Mouse (Mus musculus) liver (tissue): ENCODE measurements around the gene Prdm15.

Experiments used
- DNase-seq: peaks from one replicate; pipeline ENCODE4 v3.0.0-alpha.2; 2020; ENCODE audit warnings: mixed read lengths

The Prdm15 gene

DNA sequence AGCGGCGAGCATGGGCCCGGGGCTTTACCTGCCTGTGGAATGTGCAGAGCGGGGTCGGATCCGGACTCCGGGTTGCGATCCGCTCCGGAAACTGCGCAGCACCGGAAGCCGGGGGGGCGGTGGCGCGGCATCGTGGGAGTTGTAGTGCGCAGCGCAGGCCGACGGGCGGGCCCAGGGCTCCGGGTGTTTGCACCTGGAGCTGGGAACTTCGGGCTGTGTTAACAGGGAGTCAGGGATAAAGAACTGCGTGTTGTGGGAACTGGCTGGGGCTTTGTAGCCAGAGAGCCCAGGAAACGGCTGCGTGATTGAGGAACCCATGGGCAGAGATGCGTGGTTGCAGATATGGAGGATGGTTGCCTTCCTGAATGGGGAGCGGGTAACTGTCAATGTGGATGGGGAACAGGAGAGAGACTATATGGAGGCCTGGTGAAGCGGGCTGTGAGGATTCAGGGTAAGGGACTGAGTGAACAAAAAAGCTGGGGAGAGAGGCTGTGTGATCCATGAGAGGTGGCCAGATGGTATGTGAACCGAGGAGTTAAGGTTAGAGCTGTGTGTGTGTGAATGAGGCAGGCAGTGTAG is at the start of gene Prdm15:
Gene Prdm15 (minus strand): TSS at position 110 of the 579 bp plus-strand sequence.
- DNase-seq, result peak; percentile 87

DNA sequence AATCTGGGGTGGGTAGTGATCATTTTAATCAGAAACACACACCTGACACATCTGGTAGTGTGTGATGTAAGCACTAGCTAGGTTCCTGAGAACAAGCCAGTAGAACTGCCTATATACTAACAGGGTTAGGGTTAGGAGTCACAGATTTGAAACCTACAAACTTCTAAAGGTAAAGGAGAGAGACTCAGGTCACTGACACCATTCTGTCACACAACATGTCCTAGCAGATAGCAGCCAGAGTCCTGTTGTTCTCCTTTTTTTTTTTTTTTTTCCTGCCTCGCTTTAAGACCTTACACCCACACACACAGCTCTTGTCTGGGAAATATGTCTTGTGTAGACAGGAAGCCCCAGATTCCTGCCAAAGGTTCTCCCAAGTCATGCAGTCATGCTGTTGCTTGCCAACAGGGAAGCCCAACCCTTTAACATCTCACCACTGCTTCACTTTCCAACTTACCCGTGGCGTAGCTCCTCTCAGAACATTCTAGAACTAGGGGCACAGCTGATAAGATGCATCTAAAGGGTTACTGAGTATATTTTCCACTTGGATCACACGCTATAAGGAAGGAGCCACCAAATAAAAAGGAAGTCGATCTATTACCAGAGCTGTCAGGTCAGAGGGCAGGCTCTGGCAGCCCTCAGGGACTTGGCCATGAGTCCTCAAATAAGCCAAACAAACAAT is 45.8 kb upstream of the Prdm15 start:
- DNase-seq, result no peak

DNA sequence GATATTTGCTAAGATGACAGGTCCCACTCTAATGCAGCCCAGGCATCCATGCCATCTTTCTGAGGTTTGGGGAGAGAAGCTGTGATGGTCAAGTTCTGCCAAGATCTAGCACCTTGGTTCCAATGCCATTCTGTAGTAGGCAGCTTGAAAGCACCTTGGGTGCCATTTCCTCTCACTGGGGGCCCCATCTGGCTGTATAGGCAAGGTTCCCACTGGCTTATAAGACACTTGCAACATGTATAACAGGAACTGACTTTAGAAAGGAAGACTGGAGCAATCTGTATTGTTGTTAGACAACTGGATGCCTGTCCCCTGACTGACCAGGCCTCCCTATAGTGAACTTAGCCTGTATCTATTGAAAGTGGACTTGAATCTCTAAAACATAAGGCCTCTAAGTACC is 36.1 kb upstream of the Prdm15 start:
- no peak for DNase-seq

DNA sequence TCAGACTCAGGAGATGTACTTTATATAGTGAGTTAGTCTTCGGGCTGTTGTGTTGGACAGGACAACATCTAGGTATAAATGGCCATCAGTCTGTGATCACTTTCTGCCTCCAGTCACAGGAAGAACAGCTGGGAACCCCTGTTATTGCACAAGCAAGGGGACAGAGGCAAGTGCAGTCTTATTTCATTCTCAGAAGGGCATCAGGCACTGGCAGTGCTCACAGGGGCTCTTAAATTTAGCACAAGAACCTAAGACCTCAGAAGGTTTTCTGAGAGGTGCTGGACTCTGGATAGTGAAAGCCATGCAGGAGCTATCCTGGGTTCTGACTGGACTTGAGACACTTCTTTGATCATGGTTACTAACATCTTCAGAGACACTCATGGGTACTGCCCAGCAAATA is 32.0 kb upstream of the Prdm15 start:
- DNase-seq, result no peak

DNA sequence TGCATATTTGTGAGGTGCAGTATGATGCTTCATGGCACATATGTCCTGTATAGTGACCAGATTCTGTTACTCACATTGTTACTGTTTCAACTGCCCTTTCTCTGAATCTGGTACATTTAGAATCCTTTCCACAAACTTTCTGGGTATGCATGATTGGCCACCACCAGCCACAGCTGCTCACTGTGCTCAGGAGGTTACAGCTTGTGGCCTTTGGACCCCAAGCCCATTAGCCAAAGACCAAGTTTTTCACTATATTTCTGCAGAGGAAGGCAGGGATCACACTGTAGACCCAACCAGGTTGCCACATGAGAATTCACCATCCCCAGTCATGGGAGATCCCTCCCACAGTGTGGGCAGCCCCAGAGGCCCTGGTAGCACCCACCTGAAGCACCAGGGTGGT is 31.2 kb upstream of the Prdm15 start:
- no peak for DNase-seq

DNA sequence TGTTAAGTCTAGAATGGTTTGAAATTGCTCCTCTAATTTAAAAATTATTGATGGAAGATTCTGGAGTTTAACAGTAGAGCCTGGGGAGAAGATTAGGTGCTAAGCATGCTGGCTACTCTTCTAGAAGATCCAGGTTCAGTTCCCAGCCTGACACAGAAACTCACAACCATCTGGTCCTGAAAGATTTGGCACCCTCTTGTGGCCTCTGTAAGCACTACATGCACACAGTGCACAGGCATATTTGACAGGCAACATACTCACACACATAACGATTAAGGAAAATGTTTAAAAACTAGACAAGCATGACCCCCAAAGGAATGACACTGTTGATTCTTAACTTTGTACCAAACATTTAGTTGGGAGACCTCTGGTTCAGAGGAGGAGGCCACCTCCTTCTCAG is 27.5 kb upstream of the Prdm15 start:
- peak; percentile 67 for DNase-seq

DNA sequence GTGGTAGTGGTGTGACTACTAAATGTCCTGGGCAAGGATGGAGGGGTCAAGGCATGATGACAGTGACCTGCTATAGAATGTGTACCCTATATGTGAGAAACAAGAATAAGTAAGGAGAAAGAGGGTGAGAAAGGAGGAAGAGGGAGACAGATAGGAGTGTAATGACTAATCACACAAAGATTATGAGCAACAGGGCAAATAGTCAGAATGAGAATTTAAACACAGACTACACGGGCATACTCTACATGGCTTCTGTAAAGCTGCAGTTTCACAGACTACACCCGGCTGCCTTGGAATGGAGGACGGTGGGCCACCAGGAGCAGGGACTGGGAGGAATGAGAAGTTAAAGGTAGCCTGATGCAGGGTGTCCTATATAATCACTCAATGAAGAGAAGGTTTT is 25.9 kb upstream of the Prdm15 start:
- no peak for DNase-seq

DNA sequence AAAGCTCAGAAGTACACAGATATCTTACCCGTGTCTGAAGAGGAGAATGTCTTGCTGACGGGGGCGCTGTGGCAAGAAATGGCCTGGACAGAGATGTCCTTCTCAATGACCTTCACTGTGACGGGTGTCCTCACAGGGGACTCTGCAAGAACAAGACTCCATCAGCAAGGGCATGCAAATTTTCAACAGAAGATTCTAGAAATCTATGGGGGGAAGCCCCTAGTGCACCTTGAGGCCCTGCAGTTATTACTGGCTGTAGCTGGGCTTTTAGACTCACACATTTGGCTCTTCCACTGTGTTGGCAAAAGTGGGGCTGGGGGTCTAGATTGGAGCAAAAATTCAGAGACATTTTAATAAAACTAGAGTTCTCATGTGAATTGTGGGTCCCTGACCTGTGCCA is 23.5 kb upstream of the Prdm15 start:
- DNase-seq, result no peak

DNA sequence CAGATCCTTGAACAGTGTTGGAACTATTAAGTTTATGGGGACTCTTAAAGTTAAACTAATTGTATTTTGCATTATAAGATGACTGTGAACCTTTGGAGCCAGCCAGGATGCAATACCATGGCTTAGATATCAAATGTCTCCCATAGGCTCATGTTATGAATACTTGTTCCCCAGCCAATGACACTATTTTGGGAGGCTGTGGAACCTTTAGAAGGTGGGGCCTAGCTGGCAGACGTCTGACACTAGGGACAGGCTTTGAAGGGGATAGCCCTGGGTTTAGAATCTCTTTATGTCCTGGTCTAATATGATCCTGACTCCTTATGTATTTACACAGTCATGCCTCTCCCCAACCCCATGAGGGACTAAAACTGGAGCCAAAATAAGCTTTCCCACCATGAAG is 22.7 kb upstream of the Prdm15 start:
- DNase-seq, result no peak

DNA sequence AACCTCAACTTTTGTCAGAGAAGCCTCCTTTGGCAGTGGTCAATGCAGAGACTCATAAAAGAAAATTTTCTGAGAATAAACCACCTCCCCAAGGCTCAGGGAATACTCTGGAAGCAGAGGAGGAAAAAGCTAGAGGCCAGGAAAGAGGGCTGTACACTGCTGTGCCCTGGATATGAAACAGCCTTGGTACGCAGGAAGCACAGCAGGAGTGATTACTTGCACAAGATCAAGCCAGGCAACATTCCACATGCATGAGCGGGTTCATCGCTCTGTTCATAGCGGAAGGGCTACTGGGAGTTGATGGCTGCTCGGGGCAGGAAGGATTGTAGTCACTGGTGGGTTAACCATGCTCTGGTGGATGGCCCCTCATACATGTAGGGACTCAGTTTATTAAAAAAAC is 21.0 kb upstream of the Prdm15 start:
- no peak for DNase-seq

DNA sequence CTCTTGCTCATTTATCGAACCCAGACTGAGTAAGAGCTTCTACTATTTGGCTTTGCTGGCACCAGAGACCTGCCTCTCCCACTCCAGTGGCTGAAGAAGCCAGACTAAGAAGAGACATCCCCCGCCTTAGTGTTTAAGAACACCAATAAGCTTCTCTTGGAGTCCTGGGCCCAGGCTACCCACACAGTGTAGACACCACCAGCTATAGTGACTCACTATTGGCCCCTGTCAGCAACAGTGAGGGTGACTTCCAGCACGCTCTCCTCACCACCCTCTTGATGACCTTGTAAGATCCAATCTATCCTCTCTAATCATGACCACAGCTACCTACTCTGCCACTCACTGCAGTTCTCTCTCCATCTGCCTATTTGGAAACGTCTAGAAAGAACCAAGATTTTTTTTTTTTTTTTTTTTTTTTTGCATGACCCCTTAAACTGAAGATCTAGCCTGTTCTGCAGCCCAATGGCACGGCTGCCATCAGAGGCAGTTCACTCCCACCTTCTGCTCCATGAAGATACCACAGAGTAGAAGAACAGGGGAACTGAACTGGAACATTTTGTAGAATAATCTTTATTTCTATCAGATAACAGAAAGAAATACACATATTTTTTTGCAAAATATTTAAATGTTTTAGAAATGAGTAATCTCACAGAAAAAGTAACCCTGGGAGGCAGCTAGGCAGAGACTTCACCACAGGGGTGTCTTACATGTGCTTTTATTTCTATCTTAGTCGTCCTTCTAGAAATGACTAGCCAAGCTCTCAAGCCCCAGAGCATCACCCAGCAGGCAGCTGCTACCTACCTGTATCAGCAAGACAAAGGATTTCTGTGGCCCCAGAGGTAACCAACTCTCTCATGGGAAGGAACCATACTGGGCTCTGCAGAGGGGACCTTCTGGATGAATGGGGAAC is 17.8 kb upstream of the Prdm15 start:
- DNase-seq, result no peak

DNA sequence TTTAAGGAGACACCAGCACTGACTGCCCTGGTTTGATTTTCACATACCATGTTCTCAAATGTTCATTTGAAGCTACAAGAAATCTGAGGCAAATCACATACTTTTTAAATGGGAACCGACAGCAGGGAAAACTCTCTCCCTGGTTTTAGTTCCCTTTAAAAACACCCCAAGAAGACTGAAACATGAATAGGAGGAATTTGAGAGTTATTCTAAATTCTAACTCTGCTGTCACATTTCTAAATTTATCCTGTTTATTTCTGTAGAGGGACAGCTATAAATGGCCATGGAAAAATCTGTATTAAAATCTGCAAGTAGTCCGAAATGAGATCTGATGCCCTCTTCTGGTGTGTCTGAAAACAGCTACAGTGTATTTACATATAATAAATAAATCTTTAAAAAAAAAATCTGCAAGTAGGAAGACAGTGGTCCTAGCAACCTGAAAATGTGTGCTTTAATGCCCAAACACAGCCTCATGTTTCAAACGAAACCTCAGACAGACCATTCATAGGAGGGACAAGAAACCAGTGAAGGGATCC is 12.3 kb upstream of the Prdm15 start:
- no peak for DNase-seq

DNA sequence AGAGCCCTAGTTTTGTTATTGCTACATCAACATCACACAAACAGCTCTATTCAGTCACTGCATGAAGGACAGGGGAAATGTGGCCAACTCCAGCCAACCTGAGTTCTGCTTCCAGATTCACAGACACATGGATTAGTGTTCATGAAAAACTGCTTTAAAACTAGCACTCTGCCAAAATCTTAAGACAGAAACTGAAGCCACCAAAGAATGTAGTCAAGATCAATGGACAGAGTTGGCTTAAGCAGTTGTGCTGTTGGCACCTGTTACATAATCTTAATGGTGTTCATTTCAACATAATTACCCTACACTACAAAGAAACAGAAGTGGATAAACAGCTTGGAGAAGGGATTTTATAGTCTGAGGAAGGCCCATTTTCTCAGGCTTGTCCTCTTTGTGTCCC is 4.4 kb upstream of the Prdm15 start:
- DNase-seq, result no peak

DNA sequence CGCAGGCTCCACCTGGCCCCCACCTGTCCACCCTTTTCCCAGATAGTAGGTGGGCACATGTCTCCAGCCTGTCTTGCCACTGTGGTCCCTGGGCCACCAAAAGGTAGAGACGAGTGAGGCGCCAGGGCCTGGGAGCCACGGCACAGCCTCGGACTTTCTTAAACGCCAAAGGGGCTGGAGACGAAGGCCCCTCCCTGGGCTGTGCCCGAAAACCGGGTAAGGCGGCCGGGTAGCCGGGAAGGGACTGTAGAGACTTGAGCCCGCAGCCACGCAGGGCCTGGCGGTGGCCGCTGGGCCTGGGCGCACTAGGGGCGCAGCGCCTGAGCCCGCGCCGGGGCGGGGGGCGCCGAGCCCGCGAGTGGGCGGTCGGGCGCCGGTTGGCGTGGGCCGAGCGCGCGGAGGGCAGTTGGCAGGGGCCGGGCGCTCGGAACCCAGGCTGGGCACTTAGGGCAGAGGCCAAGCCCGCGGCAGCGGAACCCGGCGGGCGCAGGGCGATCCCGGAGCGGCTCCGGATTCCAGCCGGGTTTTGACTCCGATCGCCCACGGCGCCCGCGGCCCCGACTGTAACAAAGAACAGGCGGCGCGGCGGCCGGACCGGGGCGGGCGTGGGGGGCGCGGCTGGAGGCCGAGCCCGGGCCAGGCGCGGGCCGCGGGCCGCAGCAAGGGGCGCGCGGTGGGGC is 449 bp downstream of the Prdm15 start:
- peak; percentile 84 for DNase-seq

DNA sequence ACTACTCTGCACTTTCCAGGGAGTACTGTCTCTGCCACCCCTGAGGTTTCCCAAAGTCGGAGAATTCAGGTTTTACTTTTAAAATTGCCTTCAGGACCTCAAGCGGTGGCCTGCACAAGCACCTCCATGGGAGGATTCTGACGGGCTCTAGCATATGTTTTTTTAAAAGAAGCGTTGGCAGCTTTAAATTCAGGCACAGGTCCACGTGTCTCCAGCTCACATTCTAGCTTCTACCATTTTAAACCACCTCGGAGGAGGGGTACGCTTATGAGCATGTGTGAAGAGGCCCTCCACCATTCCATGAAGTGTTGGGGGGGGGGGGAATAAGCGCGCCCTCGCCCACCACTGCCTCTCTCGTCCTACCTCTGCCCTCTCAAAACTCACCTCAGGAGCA is 986 bp downstream of the Prdm15 start:
- no peak for DNase-seq

DNA sequence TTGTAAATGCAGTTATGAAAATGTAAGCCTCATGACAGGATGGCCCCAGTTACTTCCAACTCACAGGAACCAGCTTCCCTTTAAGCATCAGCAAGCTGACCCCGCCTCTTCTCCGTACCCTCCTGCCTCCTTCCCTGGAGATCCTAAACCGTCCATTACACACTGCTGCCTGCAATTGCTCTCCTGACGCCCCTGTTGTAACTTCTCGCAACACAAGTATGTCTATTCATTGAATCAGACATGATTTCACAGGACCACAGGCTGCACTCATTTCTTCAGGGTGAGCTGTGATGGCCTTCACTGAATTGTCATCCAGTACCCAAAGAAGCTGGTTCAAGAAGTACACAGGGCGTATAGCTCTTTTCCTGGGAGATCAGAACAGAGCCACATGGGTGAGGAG is 2.8 kb downstream of the Prdm15 start:
- no peak for DNase-seq

DNA sequence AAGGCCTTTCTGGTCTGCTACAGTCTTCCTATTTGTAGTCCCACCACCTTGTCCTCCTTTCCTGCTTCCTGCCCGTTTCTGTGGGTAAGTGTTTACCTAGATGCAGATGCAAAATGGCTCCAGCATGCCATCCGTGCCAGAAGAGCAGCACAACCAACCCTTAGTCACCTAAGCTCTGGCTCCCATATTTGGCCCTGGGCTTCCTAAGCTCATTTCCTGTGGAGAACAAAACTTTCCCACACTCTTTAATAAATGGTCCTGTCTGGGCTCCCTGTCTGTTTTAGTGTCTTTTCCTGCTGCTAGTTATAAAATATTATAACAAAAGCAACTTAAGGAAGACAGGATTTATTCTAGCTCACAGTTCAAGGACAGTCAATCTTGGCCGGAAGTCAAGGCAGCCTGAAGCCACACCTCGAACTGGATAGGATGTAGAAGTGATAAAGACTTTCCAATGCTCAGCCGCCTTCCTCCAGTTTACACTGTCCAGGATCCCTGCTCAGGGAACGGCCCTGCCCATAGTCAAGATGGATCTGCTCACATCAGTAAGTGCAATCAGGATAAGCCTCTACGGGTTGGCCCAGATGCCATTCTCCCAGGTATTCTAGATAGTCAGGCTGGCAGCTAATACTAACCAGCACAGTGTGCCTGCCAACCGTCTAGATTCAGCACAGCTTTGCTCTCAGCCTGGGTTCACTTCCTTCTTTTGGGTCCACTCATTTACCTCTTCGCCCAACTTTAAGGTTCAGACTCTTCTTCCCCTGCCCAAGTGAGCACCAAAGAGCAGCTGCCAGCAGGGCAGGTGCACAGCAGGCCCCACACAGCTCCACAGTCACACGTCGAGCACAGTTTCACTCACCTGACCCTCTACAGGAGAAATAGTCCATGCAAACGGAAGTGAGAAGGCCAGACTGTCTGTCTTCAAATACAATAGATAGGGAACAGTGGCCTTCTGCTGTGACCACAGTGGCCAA is 6.4 kb downstream of the Prdm15 start:
- DNase-seq, result peak; percentile 8

DNA sequence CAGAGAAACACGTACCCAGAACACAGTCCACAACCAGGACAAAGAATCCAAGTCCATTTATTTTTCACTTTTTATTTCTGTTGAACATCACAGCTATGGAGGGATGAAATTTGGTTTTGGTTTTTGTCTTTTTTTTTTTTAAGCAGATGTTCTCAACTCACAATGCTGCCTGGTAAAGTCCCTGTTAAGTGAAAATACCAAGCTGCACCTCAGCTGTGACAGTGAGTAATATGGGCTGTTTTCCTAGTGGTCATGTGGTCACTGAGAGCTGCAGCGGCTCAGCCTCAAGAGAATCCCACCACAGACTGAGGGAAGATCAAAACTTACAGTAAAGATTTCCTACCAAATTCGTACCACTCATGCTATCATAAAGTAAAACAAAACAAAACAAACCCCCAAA is 19.5 kb downstream of the Prdm15 start:
- DNase-seq, result no peak

DNA sequence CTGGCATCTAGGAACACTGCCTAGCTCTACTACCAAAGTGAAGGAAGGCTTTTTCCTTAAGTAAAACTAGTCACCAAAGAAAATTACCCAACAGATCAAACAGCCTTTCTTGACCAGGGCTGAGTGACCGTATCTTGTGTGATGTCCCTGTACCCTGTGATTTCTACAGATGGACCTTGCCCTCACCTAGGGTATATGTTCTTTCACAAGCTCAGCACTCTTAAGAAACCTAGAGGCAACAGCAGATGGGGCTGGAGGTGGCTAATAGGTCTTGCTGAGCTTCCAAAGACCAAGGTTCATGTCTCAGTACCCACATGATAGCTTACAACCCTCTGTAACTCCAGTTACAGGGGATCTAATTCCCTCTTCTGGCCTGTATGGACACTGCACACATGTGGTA is 23.4 kb downstream of the Prdm15 start:
- no peak for DNase-seq

DNA sequence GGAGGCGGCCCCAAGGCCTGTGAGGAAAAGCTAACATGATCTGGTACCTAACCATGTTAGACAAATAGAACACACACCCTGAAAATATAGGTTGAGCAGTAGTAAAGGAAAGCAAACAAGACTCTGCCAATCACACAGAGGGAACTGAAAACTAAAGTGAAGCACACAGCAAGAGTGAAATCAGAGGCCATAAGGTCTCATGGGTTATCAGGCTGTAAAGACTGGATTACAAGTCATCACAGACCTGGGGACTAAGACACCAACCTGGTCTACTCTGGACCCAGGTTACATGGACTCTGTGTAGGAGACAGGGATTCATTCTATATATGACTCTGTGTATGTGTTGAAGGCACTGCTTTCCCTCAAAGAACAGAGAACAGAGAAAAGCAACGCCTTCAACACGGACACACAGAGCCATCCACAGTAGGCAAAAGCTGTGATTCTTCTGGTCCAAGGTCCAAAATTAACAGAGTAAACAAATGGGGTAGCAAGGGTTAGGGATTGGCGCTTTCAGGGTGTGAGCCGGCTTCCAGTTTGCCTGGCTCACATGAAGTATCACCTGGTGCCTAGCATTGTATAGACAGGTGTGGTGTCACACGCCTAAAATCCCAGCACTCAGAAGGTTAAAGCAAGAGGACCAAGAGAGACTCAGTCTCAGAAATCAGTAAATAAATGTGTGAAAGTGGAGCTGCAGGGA is 28.2 kb downstream of the Prdm15 start:
- no peak for DNase-seq

DNA sequence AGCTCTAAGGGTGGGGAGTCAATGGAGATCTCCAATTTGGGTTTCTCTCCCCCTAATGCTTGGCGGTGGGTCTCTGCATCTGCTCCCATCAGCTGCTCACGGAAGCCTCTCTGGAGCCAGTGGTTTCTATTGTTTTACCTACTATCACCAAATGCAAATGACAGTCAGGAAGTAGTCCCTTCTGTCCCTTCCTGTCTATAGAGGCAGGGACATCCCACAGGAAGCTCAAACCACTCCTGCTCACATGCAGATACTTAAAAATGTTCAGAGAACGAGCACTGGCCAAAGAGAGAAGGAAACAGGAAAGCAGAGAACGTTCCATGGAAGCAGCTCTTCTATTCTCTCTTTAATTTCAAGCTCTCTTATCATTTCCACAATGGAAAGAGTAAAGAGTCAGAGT is 32.1 kb downstream of the Prdm15 start:
- no peak for DNase-seq
